Mouse (Mus musculus) embryonic facial prominence, embryonic 15.5 days (tissue): Measurements from ENCODE around the gene Spryd4. TPM values are rescaled to one million over a fixed set of nuclear protein-coding genes. Genes with fewer than 3 reads are reported as not detected.

Experiments
- ATAC-seq: fragments of 200-750 bp; cut with Nextera tagmentation; 2 replicates; pipeline ENCODE4 v1.8.0; 2017; ENCODE audit warnings: low read depth, moderate TSS enrichment; ENCODE audit not compliant: insufficient number of reproducible peaks, low FRiP score, low TSS enrichment
- H3K27ac ChIP-seq: fragments of 300-500 bp; sonication (generic); replicated peaks from 2 replicates; pipeline ENCODE4 v1.5.1; 2015; ENCODE audit warnings: mild to moderate bottlenecking, inconsistent platforms
- H3K27me3 ChIP-seq: fragments of 300-500 bp; sonication (generic); 2 replicates; pipeline ENCODE4 v1.6.1; 2015; ENCODE audit warnings: inconsistent platforms
- H3K36me3 ChIP-seq: fragments of 300-500 bp; sonication (generic); 2 replicates; pipeline ENCODE4 v1.6.1; 2015; ENCODE audit warnings: mild to moderate bottlenecking, inconsistent platforms
- H3K4me1 ChIP-seq: fragments of 300-500 bp; sonication (generic); 2 replicates; pipeline ENCODE4 v1.6.1; 2015; ENCODE audit warnings: inconsistent platforms
- H3K4me2 ChIP-seq: fragments of 300-500 bp; sonication (generic); replicated peaks from 2 replicates; pipeline ENCODE4 v1.6.1; 2015; ENCODE audit warnings: mild to moderate bottlenecking, inconsistent platforms
- H3K4me3 ChIP-seq: fragments of 300-500 bp; sonication (generic); replicated peaks from 2 replicates; pipeline ENCODE4 v1.5.1; 2015; ENCODE audit warnings: mild to moderate bottlenecking, inconsistent platforms
- H3K9ac ChIP-seq: fragments of 300-500 bp; sonication (generic); 2 replicates; pipeline ENCODE4 v1.6.1; 2015; ENCODE audit warnings: inconsistent platforms
- H3K9me3 ChIP-seq: fragments of 300-500 bp; sonication (generic); replicated peaks from 2 replicates; pipeline ENCODE4 v1.6.1; 2016; ENCODE audit warnings: inconsistent platforms
- WGBS: fragments of 180-500 bp; shearing (Covaris S2); methylation state at CpG from one replicate; pipeline ENCODE4 v1.1.7; 2015; 5-methylcytosine and 5-hydroxymethylcytosine counted together
- polyA plus RNA-seq: library from polyadenylated mRNA; unstranded; fragments of >200 nt; fragmentation: Nextera tagmentation; extraction: Ambion mirVana; gene quantifications from 2 replicates; pipeline ENCODE4 v1.2.1, GENCODE M21; 2015

Gene Spryd4
- polyA plus RNA-seq, 1 experiment from 2014 or later, result 30.8 TPM

DNA sequence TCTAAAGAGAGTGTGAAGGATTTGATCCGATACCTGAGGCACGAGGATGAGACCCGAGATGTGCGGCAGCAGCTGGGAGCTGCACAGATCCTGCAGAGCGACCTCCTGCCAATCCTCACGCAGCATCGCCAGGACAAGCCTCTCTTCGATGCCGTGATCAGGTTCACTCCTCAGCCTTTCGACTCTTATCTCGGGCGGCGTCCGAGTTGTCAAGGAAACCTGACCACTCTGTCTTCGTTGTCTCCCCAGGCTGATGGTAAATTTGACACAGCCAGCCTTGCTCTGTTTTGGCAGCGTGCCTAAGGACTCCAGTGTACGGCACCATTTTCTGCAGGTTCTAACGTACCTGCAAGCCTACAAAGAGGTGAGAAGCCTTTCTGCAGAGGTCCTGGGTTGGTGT is 28.5 kb upstream of the Spryd4 start:
- peaks cover 15% of the 10 kb centered on the region for H3K4me1 ChIP-seq
- no peak overlapping the region for H3K9ac ChIP-seq
- no peak for ATAC-seq
- H3K4me3 ChIP-seq, result no peak overlapping the region
- H3K9me3 ChIP-seq, result no peaks in the 10 kb centered on the region
- peaks cover 50% of the 10 kb centered on the region for H3K36me3 ChIP-seq
- 85% methylated on average over 18 of the region's 18 CpGs for WGBS
- no peaks in the 10 kb centered on the region for H3K27me3 ChIP-seq
- H3K27ac ChIP-seq, result no peak overlapping the region
- no peak overlapping the region for H3K4me2 ChIP-seq

DNA sequence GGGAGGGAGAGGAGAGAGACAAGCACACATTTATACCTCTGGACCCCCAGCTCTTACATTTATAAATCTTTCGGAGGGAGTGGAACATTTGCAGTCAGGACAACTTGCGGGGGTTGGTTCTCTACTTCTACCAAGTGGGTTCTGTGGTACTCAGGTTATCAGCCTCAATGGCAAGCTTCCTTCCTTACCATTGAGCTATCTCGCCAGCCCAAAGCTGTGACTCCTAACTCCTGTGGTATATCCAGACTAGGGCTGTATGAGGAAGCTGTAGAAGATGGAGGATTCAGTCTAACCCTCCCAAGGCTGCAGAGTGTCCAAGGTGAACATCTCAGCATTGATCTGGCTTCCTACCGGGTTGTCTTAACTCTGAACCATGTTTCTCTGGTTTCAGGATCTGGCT is 27.5 kb upstream of the Spryd4 start:
- H3K4me3 ChIP-seq, result no peak overlapping the region
- peaks cover 40% of the 10 kb centered on the region for H3K36me3 ChIP-seq
- ATAC-seq, result no peak
- 89% methylated on average over 4 of the region's 4 CpGs for WGBS
- H3K4me1 ChIP-seq, result peaks cover 15% of the 10 kb centered on the region
- no peaks in the 10 kb centered on the region for H3K27me3 ChIP-seq
- no peak overlapping the region for H3K9ac ChIP-seq
- H3K9me3 ChIP-seq, result no peaks in the 10 kb centered on the region
- H3K4me2 ChIP-seq, result no peak overlapping the region
- H3K27ac ChIP-seq, result no peak overlapping the region

DNA sequence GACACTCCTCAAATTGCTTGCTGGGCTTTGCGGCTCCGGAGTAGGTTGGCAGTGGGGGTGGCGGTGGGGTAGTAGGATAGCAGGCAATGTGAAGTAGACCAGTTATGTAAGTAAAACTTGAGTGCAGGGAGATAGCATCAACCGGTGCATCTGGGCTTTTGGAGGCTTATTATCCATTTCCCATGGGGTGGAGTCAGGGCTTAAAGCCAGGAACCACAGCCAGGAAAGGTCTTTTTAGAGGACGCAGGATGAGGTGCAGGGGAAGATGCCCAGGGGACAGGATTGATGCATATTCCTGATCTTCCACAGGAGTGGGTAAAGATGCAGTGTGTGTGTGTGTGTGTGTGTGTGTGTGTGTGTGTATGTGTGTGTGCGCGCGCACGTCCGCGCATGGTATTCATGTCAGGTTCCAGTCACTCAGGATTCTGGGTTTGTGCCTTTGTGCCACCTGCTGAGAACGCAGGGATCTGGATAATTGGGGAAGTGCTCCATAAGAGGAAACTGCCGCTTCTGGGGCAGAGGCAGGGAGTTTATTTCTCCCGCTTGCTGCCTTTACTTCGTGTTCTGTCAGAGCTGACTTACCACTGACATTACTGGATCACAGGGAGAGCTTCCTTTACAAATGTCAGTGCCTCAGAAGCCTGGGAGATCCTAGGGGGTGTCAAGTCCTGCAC is 26.3 kb upstream of the Spryd4 start:
- peaks cover 29% of the 10 kb centered on the region for H3K36me3 ChIP-seq
- no peak for ATAC-seq
- H3K27me3 ChIP-seq, result no peaks in the 10 kb centered on the region
- H3K9me3 ChIP-seq, result no peaks in the 10 kb centered on the region
- H3K4me3 ChIP-seq, result no peak overlapping the region
- H3K4me1 ChIP-seq, result peaks cover 15% of the 10 kb centered on the region
- no peak overlapping the region for H3K4me2 ChIP-seq
- 61% methylated on average over 15 of the region's 15 CpGs for WGBS
- no peak overlapping the region for H3K9ac ChIP-seq
- no peak overlapping the region; the same call in 1 of the 2 replicates for H3K27ac ChIP-seq

DNA sequence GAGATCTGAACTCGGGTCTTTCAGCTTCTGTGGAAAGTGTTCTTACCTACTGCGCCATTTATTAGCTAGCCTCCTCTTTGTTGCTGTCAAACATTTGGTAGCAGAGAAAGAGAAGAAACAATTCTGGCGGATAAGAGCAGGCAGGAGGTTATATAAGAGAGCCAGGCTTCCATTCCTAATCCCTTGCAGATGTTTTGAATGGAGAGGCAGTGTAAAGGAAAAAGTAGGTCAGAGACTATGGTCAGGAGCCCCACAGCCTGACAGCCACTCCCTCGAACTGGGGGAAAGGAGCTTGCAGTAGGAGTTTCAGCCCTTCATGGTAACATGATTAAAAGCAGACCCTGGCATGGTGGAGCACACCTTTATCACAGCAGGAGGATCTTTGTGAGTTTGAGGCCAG is 24.7 kb upstream of the Spryd4 start:
- Histone ChIP-seq H3K4me1 (peaks cover 21% of the 10 kb centered on the region), H3K27me3 (no peaks in the 10 kb centered on the region), H3K36me3 (peaks cover 14% of the 10 kb centered on the region), H3K9me3 (no peaks in the 10 kb centered on the region), H3K27ac (peak overlapping the region; percentile 52; the same call in 1 of the 2 replicates), H3K4me3 (no peak overlapping the region), H3K4me2 (no peak overlapping the region), H3K9ac (no peak overlapping the region)
- ATAC-seq, result no peak
- 40% methylated on average over 4 of the region's 4 CpGs for WGBS

DNA sequence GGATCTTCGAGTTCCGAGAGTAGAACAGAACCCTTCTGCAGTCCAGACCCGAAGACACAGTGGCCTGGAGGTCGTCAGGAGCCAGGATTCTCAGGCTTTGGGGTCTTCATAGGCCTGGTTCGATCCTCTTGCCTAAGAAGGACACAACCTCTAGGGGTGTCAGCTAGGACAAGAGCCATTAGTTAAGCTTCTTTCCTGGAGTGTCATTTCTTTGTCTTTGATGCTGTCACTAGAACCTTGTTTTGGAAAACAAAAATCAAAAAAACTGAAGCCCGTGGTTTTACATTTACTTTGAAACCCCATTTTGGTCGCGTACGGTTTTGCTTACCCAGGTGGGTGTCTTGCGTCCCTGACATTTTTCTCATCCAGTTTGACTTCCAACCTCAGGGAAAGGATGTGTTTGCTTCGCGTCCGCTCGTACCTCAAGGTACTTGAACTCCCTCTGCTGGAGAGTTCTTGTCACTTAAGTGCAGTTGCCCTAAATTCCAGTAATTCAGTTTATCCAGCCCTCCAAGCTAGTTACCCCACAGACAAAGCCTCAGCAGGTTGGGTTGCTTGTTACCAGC is 20.9 kb upstream of the Spryd4 start:
- Histone ChIP-seq H3K27ac (peak overlapping the region; percentile 97), H3K4me2 (peak overlapping the region; percentile 64), H3K9ac (peak overlapping the region; percentile 73), H3K36me3 (no peaks in the 10 kb centered on the region), H3K9me3 (no peaks in the 10 kb centered on the region), H3K4me3 (peak overlapping the region; percentile 83), H3K27me3 (no peaks in the 10 kb centered on the region), H3K4me1 (peaks cover 29% of the 10 kb centered on the region)
- under 1% methylated on average over 14 of the region's 14 CpGs for WGBS
- ATAC-seq, result no peak

DNA sequence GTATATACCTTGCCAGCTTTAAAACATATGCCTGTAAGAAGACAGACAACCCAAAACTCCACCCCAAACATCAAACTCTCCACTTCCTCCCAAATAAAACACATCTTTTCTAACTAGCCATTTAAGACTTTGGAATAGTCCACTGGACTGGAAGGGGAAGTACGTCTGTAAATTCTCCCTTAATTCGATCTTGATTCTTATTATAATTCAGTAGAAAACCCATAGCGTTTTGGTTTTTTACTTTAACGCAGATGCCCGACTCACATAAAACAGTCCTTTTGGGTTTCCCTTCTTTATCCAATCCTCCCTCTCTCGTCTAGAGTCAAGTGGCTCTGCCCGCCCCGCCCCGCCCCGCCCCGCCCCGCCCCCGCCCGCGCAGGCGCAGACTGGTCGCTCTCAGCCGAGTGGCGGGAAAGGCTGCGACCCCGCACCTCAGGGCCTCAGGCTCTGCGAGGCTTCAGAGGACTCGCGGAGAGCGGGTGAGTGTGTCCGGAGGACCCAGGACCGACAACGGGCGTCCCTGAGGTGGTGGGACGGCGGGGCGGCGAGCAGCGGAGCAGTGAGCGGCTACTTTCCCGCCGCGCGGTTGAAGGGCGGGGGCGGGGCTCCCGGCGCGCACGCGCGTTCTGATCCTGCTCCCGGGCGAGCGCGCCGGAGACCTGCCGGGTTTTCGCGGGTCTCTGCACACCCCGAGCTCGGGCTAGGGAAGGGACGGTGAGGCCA is 20.3 kb upstream of the Spryd4 start, which contains the start of gene Timeless:
Timeless (plus strand) TSS at position 369 of the 723 bp plus-strand sequence.
- Histone ChIP-seq H3K4me1 (peaks cover 26% of the 10 kb centered on the region), H3K4me3 (peak within 1 kb of the TSS; percentile 83), H3K27me3 (no peaks in the 10 kb centered on the region), H3K4me2 (peak within 1 kb of the TSS; percentile 64), H3K9me3 (no peaks in the 10 kb centered on the region), H3K9ac (peak within 1 kb of the TSS; percentile 73), H3K36me3 (no peaks in the 10 kb centered on the region), H3K27ac (peak within 1 kb of the TSS; percentile 97)
- peak; percentile 91 for ATAC-seq
- under 1% methylated on average over 58 of the region's 58 CpGs for whole genome bisulfite sequencing

DNA sequence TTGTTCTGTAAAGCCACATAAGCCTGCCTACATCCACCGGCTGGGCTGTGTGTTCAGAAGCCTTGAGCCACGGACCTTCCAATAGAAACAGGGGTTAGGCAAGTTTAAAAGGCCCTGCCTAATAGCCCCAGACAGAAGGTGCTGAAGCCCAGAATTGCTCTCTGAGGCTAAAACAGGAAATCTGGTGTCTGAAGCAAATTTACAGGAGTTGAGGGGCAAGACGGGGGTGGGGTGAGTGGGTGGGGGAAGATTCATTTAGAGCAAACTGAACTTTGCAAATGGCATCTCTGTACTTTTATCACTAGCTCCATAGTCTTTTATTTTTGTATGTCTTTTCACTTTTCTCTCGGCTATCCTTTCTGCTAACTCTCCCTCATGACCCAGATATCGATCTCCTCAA is 19.5 kb upstream of the Spryd4 start:
- no peak overlapping the region for H3K9ac ChIP-seq
- peak overlapping the region; percentile 97 for H3K27ac ChIP-seq
- peak overlapping the region; percentile 64 for H3K4me2 ChIP-seq
- H3K36me3 ChIP-seq, result no peaks in the 10 kb centered on the region
- WGBS, result 8% methylated on average over 5 of the region's 5 CpGs
- peaks cover 24% of the 10 kb centered on the region for H3K4me1 ChIP-seq
- no peaks in the 10 kb centered on the region for H3K27me3 ChIP-seq
- H3K9me3 ChIP-seq, result no peaks in the 10 kb centered on the region
- H3K4me3 ChIP-seq, result peak overlapping the region; percentile 83
- ATAC-seq, result no peak

DNA sequence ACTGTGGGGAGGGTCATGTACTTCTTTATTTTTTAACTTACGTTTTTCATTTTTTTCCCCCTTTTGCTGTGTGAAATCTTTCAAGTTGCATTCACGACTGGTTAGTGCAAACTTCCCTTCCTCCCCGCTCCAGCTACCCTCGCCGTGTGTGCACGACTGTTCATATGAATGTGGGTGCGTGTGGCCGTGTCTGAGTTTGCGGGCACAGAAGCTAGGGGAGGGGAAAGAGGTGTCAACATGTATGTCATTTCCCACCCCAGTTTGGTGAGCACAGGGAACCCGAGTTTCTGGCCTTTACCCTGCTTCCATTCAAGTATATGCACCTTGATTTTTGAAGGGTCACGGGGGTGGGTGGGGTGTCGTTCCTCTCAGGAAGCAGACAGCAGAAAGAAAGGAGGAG is 19.0 kb upstream of the Spryd4 start:
- no peak overlapping the region for H3K4me3 ChIP-seq
- no peak overlapping the region for H3K4me2 ChIP-seq
- no peaks in the 10 kb centered on the region for H3K9me3 ChIP-seq
- H3K36me3 ChIP-seq, result no peaks in the 10 kb centered on the region
- ATAC-seq, result no peak
- H3K27me3 ChIP-seq, result no peaks in the 10 kb centered on the region
- WGBS, result 78% methylated on average over 12 of the region's 12 CpGs
- no peak overlapping the region for H3K27ac ChIP-seq
- peaks cover 23% of the 10 kb centered on the region for H3K4me1 ChIP-seq
- no peak overlapping the region for H3K9ac ChIP-seq

DNA sequence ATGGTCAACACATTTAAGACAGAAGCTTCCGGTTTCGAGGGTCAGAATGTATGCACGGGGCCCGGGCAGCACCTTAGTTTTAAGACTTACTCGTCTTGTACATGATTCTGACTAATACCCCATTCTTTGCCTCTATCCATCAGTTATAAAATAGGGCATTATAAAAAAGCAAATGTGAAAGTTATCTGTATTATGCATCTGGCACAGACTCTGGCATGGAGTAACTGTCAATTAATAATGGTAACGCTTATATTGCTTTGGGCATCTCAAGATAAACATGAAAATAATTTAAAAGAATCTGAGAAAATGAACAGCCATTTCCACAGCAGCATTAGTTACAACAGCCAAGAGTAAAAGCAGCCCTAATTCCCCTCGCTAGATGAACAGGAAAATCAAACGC is 16.4 kb upstream of the Spryd4 start:
- Histone ChIP-seq H3K27ac (no peak overlapping the region), H3K4me3 (no peak overlapping the region), H3K9me3 (no peaks in the 10 kb centered on the region), H3K4me1 (peaks cover 26% of the 10 kb centered on the region), H3K4me2 (no peak overlapping the region), H3K9ac (no peak overlapping the region), H3K36me3 (no peaks in the 10 kb centered on the region), H3K27me3 (no peaks in the 10 kb centered on the region)
- ATAC-seq, result no peak
- WGBS, result 90% methylated on average over 8 of the region's 8 CpGs

DNA sequence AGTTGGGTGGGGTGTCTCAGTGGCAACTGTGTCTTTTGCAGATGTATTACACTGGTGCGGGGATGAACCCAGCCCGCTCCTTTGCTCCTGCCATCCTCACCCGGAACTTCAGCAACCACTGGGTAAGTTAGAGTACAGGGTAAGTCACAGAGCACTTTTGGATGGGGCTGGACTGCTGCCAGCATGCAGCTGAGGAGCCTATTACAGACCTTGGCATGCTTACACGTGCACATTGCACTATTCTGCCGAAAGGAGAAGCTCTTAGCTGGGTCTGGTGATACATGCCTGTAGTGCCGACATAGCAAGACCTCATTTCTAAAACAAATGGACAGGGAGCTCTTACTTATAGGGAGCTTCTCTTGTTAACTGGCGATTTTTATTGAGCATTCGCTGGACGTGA is 16.0 kb upstream of the Spryd4 start:
- no peak overlapping the region for H3K9ac ChIP-seq
- H3K4me1 ChIP-seq, result peaks cover 22% of the 10 kb centered on the region
- no peak overlapping the region for H3K4me2 ChIP-seq
- no peak overlapping the region for H3K4me3 ChIP-seq
- no peak for ATAC-seq
- no peaks in the 10 kb centered on the region for H3K36me3 ChIP-seq
- H3K9me3 ChIP-seq, result no peaks in the 10 kb centered on the region
- 67% methylated on average over 9 of the region's 9 CpGs for WGBS
- no peaks in the 10 kb centered on the region for H3K27me3 ChIP-seq
- H3K27ac ChIP-seq, result no peak overlapping the region

DNA sequence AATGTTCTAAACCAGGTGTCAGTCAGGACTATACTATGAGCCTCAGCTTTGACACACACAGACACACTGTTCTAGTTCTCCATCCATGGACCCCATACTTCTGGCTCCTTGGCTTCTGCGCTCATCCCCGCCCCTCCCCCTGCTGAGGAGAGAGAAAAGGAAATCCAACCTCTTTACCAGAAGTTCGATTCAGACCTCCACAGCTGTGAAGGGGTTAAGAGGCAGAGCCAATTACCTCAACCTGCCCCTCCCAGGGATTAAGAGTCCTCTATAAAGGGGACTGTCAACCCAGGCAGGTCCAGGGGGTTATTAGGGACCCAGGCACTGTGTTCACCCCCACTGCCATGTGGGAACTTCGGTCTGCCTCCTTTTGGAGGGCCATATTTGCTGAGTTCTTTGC is 13.9 kb upstream of the Spryd4 start, which contains the start of gene Mip:
Mip (plus strand) TSS at position 301 of the 400 bp plus-strand sequence.
- no peaks in the 10 kb centered on the region for H3K36me3 ChIP-seq
- 0 out of 2 replicates have a peak, but pooled peaks have one; percentile 7 for ATAC-seq
- H3K9ac ChIP-seq, result no peak within 1 kb of the TSS
- no peaks in the 10 kb centered on the region for H3K9me3 ChIP-seq
- H3K4me3 ChIP-seq, result no peak within 1 kb of the TSS
- WGBS, result 52% methylated on average over 4 of the region's 4 CpGs
- no peaks in the 10 kb centered on the region for H3K27me3 ChIP-seq
- H3K4me1 ChIP-seq, result peaks cover 11% of the 10 kb centered on the region
- no peak within 1 kb of the TSS for H3K4me2 ChIP-seq
- H3K27ac ChIP-seq, result peak within 1 kb of the TSS; percentile 44; the same call in 1 of the 2 replicates
